ENCODE assay signal across 32 mouse cellular contexts in genomic region chr16:44734059-44734458, GRCm38 (mm10). TPM values are rescaled to one million over a fixed set of nuclear protein-coding genes. Genes with fewer than 3 reads are reported as not detected.
A peak's percentile ranks its signal among the peaks of the same experiment; 100 is the strongest.
DNase-seq lines count a peak whose midpoint lies in the region; ATAC-seq and TF ChIP-seq lines count a peak whose summit lies in the region.
"Had no signal": no experiment of that assay in that cellular context is flagged by ENCODE, and none has a peak within 500 bp of the region (broad histone marks: within the 10 kb centered on the region; RNA-seq: fewer than 3 reads in every experiment).

No protein-coding gene starts in this region.

- H3K4me1 ChIP-seq in liver, postnatal 0 days (ENCODE audit: insufficient read depth): no peaks in the 10 kb centered on the region
- H3K4me1 ChIP-seq in intestine, postnatal 0 days (replicated peaks; ENCODE audit: control insufficient read depth, insufficient read depth, low read length): no peaks in the 10 kb centered on the region
- H3K4me1 ChIP-seq in lung, postnatal 0 days (ENCODE audit: insufficient read depth, low read depth, low read length): no peaks in the 10 kb centered on the region
- no peaks in the 10 kb centered on the region for H3K4me1 ChIP-seq in heart, embryonic 10.5 days
- H3K4me1 ChIP-seq: embryonic facial prominence, embryonic 12.5 days; hindbrain, embryonic 10.5 days; hindbrain, embryonic 15.5 days; kidney, embryonic 15.5 days; limb, embryonic 13.5 days; liver, embryonic 12.5 days; neural tube, embryonic 13.5 days had no signal

- peaks cover 74% of the 10 kb centered on the region for H3K36me3 ChIP-seq in liver, postnatal 0 days (replicated peaks; ENCODE audit: insufficient read depth, low read length)
- peaks cover 78% of the 10 kb centered on the region for H3K36me3 ChIP-seq in intestine, postnatal 0 days (ENCODE audit: control insufficient read depth, insufficient read depth)
- peaks cover 29% of the 10 kb centered on the region for H3K36me3 ChIP-seq in lung, postnatal 0 days (ENCODE audit: insufficient read depth, low read length)
- H3K36me3 ChIP-seq in heart, embryonic 10.5 days: peaks cover 97% of the 10 kb centered on the region

- H3K4me3 ChIP-seq in liver, postnatal 0 days (ENCODE audit: low read depth, low read length): no peak overlapping the region
- H3K4me3 ChIP-seq in intestine, postnatal 0 days (ENCODE audit: low read depth, low read length): no peak overlapping the region
- H3K4me3 ChIP-seq in lung, postnatal 0 days (ENCODE audit: low read depth, low read length): no peak overlapping the region
- H3K4me3 ChIP-seq in heart, embryonic 10.5 days: no peak overlapping the region
- H3K4me3 ChIP-seq: embryonic facial prominence, embryonic 12.5 days; gastrocnemius, adult 2 months; hindbrain, embryonic 10.5 days; hindbrain, embryonic 15.5 days; kidney, embryonic 15.5 days; layer of hippocampus, adult 2 months; left cerebral cortex, adult 2 months; limb, embryonic 13.5 days; liver, embryonic 12.5 days; neural tube, embryonic 13.5 days had no signal

- no peak overlapping the region for H3K4me2 ChIP-seq in liver, postnatal 0 days (ENCODE audit: low read depth, low read length)
- no peak overlapping the region for H3K4me2 ChIP-seq in intestine, postnatal 0 days (replicated peaks; ENCODE audit: low read depth)
- no peak overlapping the region for H3K4me2 ChIP-seq in lung, postnatal 0 days (replicated peaks; ENCODE audit: low read depth, low read length)
- H3K4me2 ChIP-seq: embryonic facial prominence, embryonic 12.5 days; hindbrain, embryonic 15.5 days; kidney, embryonic 15.5 days; limb, embryonic 13.5 days; liver, embryonic 12.5 days; midbrain, embryonic 11.5 days; neural tube, embryonic 13.5 days had no signal

- DNase-seq in liver, postnatal 0 days: peak; percentile 36
- no peak for DNase-seq in liver
- DNase-seq in cerebellum, postnatal 14 days: no peak
- no peak for DNase-seq in right cerebral cortex, adult 18-20 months
- no peak for DNase-seq in lung, postnatal 0 days (ENCODE audit: low spot score)
- DNase-seq in heart, embryonic 10.5 days (ENCODE audit: low spot score): no peak
- DNase-seq: adrenal gland, postnatal 36 days; cerebellum, adult 2 months; cerebellum, postnatal 25 days; gastrocnemius, adult 2 months; gastrocnemius, postnatal 36 days; heart, postnatal 14 days; kidney, adult 11 months; kidney, postnatal 25 days; lung, adult 18-20 months; lung, postnatal 10 days; thymus, postnatal 14 days had no signal

- no peak for TF ChIP-seq EP300 in liver, postnatal 0 days (IDR thresholded peaks at IDR 0.05; ENCODE audit: low read depth)
- no peak for TF ChIP-seq EP300 in lung, postnatal 0 days (IDR thresholded peaks at IDR 0.05)

- H3K9me3 ChIP-seq in liver, postnatal 0 days (ENCODE audit: low read length): no peaks in the 10 kb centered on the region
- no peaks in the 10 kb centered on the region for H3K9me3 ChIP-seq in intestine, postnatal 0 days (ENCODE audit: control insufficient read depth)
- no peaks in the 10 kb centered on the region for H3K9me3 ChIP-seq in lung, postnatal 0 days (ENCODE audit: low read length)
- H3K9me3 ChIP-seq in heart, embryonic 10.5 days: no peaks in the 10 kb centered on the region
- H3K9me3 ChIP-seq: embryonic facial prominence, embryonic 12.5 days; hindbrain, embryonic 10.5 days; hindbrain, embryonic 15.5 days; kidney, embryonic 15.5 days; limb, embryonic 13.5 days; liver, embryonic 12.5 days; neural tube, embryonic 13.5 days had no signal

- no peaks in the 10 kb centered on the region for H3K27me3 ChIP-seq in liver, postnatal 0 days (ENCODE audit: insufficient read depth, low read length)
- no peaks in the 10 kb centered on the region for H3K27me3 ChIP-seq in intestine, postnatal 0 days (replicated peaks; ENCODE audit: control insufficient read depth, insufficient read depth, low read length)
- H3K27me3 ChIP-seq in lung, postnatal 0 days (replicated peaks; ENCODE audit: insufficient read depth, low read length): no peaks in the 10 kb centered on the region
- no peaks in the 10 kb centered on the region for H3K27me3 ChIP-seq in heart, embryonic 10.5 days (ENCODE audit: insufficient read depth, poor library complexity, severe bottlenecking)
- H3K27me3 ChIP-seq: embryonic facial prominence, embryonic 12.5 days; hindbrain, embryonic 15.5 days; kidney, embryonic 15.5 days; limb, embryonic 13.5 days; liver, embryonic 12.5 days; neural tube, embryonic 13.5 days; Patski had no signal

- no peak for TF ChIP-seq CTCF in liver, postnatal 0 days (IDR thresholded peaks at IDR 0.05; ENCODE audit: low read depth)
- no peak for TF ChIP-seq CTCF in intestine, postnatal 0 days (IDR thresholded peaks at IDR 0.05; ENCODE audit: low read depth)
- no peak for TF ChIP-seq CTCF in lung, postnatal 0 days (IDR thresholded peaks at IDR 0.05)

- H3K27ac ChIP-seq in liver, postnatal 0 days (ENCODE audit: low read depth): no peak overlapping the region
- H3K27ac ChIP-seq in intestine, postnatal 0 days (ENCODE audit: low read depth, low read length): no peak overlapping the region
- no peak overlapping the region for H3K27ac ChIP-seq in lung, postnatal 0 days (ENCODE audit: low read length)
- no peak overlapping the region for H3K27ac ChIP-seq in heart, embryonic 10.5 days
- H3K27ac ChIP-seq: embryonic facial prominence, embryonic 12.5 days; gastrocnemius, adult 2 months; hindbrain, embryonic 10.5 days; hindbrain, embryonic 15.5 days; kidney, embryonic 15.5 days; layer of hippocampus, adult 2 months; left cerebral cortex, adult 2 months; limb, embryonic 13.5 days; liver, embryonic 12.5 days; neural tube, embryonic 13.5 days had no signal

- peak; percentile 42; the same call in 1 of the 2 replicates for ATAC-seq in liver, postnatal 0 days
- 0 out of 2 replicates have a peak, but pooled peaks have one; percentile 27 for ATAC-seq in granulocyte monocyte progenitor cell, adult 5-6 weeks (replicated peaks; ENCODE audit: poor library complexity, severe bottlenecking)
- ATAC-seq in intestine, postnatal 0 days: peak; percentile 73
- no peak for ATAC-seq in lung, postnatal 0 days
- ATAC-seq: forebrain, embryonic 14.5 days; liver, embryonic 12.5 days; midbrain, embryonic 16.5 days; Patski had no signal

- 35% methylated on average over 3 of the region's 3 CpGs for WGBS in liver, postnatal 0 days (ENCODE audit: insufficient replicate concordance)
- WGBS in intestine, postnatal 0 days: 46% methylated on average over 3 of the region's 3 CpGs
- WGBS in lung, postnatal 0 days: 46% methylated on average over 3 of the region's 3 CpGs
- 85% methylated on average over 3 of the region's 3 CpGs for WGBS in heart, embryonic 10.5 days

- no peak overlapping the region for H3K9ac ChIP-seq in liver, postnatal 0 days (replicated peaks)
- no peak overlapping the region for H3K9ac ChIP-seq in intestine, postnatal 0 days (ENCODE audit: low read depth, low read length)
- no peak overlapping the region for H3K9ac ChIP-seq in lung, postnatal 0 days (replicated peaks; ENCODE audit: low read depth)
- H3K9ac ChIP-seq: embryonic facial prominence, embryonic 12.5 days; hindbrain, embryonic 15.5 days; kidney, embryonic 15.5 days; limb, embryonic 13.5 days; liver, embryonic 12.5 days; neural tube, embryonic 13.5 days had no signal

RNA-seq across cellular contexts. Expression of gene Nepro, which starts 10.0 kb away (rescaled TPM):
- 1.9 and 2.4 TPM in 2 replicates for polyA plus RNA-seq in liver, postnatal 0 days (2015; fragmentation: Nextera tagmentation; extraction: Ambion mirVana)
- total RNA-seq in granulocyte monocyte progenitor cell, adult 5-6 weeks (2014; fragmentation: Nextera tagmentation): 10.0 and 18.7 TPM in 2 replicates
- 16.9 and 22.4 TPM in 2 replicates for total RNA-seq in granulocyte monocyte progenitor cell, adult 5-6 weeks (2017)
- 2.2 and 2.3 TPM in 2 replicates for polyA plus RNA-seq in intestine, postnatal 0 days (2015; fragmentation: Nextera tagmentation; extraction: Ambion mirVana)
- 3.6 and 3.7 TPM in 2 replicates for polyA plus RNA-seq in lung, postnatal 0 days (2015; fragmentation: Nextera tagmentation; extraction: Ambion mirVana)
- 8.7 and 9.3 TPM in 2 replicates for polyA plus RNA-seq in heart, embryonic 10.5 days (2016; fragmentation: Nextera tagmentation; extraction: Ambion mirVana)

RNA-seq across cellular contexts. Expression of gene Gtpbp8, which starts 12.1 kb away (rescaled TPM):
- polyA plus RNA-seq in liver, postnatal 0 days (2015; fragmentation: Nextera tagmentation; extraction: Ambion mirVana): 18.3 and 18.4 TPM in 2 replicates
- total RNA-seq in granulocyte monocyte progenitor cell, adult 5-6 weeks (2014; fragmentation: Nextera tagmentation): 13.5 and 26.5 TPM in 2 replicates
- total RNA-seq in granulocyte monocyte progenitor cell, adult 5-6 weeks (2017): 9.0 and 15.9 TPM in 2 replicates
- 21.5 and 24.5 TPM in 2 replicates for polyA plus RNA-seq in intestine, postnatal 0 days (2015; fragmentation: Nextera tagmentation; extraction: Ambion mirVana)
- 17.2 and 19.5 TPM in 2 replicates for polyA plus RNA-seq in lung, postnatal 0 days (2015; fragmentation: Nextera tagmentation; extraction: Ambion mirVana)
- 26.3 and 26.5 TPM in 2 replicates for polyA plus RNA-seq in heart, embryonic 10.5 days (2016; fragmentation: Nextera tagmentation; extraction: Ambion mirVana)

RNA-seq across cellular contexts. Expression of gene Cd200r1, which starts 31.5 kb away (rescaled TPM):
- polyA plus RNA-seq in liver, postnatal 0 days (2015; fragmentation: Nextera tagmentation; extraction: Ambion mirVana): 4.2 and 4.7 TPM in 2 replicates
- 6.0 and 13.8 TPM in 2 replicates for total RNA-seq in granulocyte monocyte progenitor cell, adult 5-6 weeks (2014; fragmentation: Nextera tagmentation)
- 2.1 and 7.0 TPM in 2 replicates for total RNA-seq in granulocyte monocyte progenitor cell, adult 5-6 weeks (2017)
- polyA plus RNA-seq in intestine, postnatal 0 days (2015; fragmentation: Nextera tagmentation; extraction: Ambion mirVana): 0.56 and 0.69 TPM in 2 replicates
- 2.9 and 3.8 TPM in 2 replicates for polyA plus RNA-seq in lung, postnatal 0 days (2015; fragmentation: Nextera tagmentation; extraction: Ambion mirVana)
- polyA plus RNA-seq in heart, embryonic 10.5 days (2016; fragmentation: Nextera tagmentation; extraction: Ambion mirVana): 1.8 and 2.6 TPM in 2 replicates
